Mouse (Mus musculus) kidney, postnatal 14 days (tissue): ENCODE data around the gene Abca8a.
"Not testable (repeated sequence)": the region's sequence is repeated elsewhere in the genome, so short reads cannot be mapped to it uniquely, and the experiment has no call there.

Experiments used
- DNase-seq: peaks from one replicate; pipeline ENCODE4 v3.0.0; 2022; ENCODE audit warnings: mixed read lengths

The Abca8a gene

GRCm38 (mm10) chr11:110095858-110096257 lies at the start of gene Abca8a:
Gene Abca8a (minus strand): TSS chr11:110095978.
- peak; percentile 21 for DNase-seq

DNA sequence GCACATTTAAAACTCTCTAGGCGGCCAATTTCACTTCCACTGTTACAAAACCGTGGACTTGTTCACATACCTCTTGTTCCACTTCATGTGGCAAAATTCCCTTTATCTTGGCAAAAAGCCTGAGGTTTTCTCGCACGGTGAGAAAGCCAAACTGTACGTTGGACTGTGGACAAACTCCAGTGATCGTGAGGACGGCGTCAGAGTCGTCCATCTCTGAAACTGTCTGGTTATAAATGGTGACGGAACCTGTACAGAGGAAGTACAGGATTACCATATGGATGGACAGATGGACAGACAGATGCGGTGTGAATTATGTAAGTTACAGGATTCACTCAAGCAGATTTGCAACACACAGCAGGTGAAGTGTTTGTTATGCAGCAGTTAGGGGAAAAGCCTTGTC lies 49.6 kb upstream of the Abca8a start:
- DNase-seq = peak; percentile 35

DNA sequence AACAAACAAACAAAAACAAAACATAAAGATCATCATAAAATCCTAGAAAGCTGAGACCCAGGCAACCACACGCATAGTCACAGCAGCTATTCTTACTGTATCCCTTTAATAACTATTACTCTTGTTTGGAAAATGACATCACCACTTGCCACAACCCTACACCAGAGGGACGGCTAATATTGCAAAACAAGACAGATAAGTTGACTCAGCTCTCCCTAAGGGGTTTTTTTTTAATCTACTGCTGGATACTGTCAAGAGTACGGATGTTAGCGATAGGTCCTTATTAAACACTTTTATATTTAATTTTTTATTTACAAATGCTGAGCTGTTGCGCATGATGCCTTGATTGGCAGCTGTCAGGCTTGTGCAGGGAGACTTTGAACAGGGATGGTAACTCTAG lies 35.0 kb upstream of the Abca8a start:
- no peak for DNase-seq

DNA sequence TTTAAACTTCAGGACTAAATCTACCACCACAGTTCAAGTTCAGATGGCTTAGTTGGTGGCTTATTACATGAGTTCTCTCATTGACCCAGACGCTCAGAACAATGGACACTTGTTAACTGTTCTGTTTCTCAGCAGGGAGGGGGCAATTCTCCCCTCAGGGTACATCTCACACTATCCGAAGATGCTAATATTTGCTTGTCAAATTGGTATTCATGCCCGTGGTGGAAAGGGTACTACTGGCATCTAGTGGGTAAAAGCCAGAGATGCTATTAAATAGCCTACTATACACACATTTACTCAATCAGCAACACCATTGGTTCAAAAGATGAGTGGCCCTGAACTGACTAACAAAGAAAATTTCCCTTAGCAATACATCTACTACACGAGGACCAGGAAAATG lies 15.4 kb upstream of the Abca8a start:
- DNase-seq = no peak

DNA sequence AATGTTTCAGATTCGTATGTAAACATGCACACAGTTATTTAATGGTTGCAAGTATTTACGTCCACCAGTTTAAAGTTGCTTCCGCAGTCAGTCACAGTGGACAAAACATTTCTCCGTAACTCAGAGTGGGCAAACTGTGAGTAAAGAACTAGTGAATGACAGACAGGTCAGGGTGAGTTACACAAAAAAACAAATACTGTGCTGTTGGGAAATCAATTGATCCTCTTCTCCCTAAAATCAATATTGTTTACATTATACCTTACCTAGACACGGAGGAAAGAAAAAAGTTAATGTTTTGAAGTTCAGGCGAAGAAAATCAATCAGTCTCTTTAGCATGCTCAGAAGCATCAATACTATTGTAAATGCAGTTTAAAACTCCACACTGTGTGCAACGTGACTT lies 5.7 kb upstream of the Abca8a start:
- DNase-seq = no peak

GRCm38 (mm10) chr11:110098901-110099300 lies 3.1 kb upstream of the Abca8a start:
- no peak for DNase-seq

- peak; percentile 5 for DNase-seq
Measured at GRCm38 (mm10) chr11:110097465-110097864, 1.7 kb upstream of the Abca8a start.

- no peak for DNase-seq
Measured at GRCm38 (mm10) chr11:110094846-110095380, 865 bp downstream of the Abca8a start.

DNA sequence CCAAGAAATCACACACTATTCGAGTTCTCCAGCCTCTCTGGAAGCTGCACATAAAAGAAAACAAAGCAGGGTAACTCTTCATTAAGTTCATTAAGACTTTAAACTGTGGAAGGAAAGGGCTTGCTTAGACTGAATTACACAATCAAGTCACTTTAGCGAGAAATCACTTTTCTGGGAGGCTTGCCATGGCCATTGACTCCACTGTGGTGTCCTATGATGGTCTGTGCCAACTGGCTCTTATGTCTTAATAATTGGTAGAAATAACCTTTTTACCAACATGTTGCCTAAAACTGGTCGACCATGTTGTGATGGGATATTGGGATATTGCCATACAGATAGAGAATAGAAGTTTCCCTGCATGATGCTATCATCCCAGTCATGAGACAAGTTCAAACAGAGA lies 1.5 kb downstream of the Abca8a start:
- peak; percentile 8 for DNase-seq

- DNase-seq = no peak
Measured at GRCm38 (mm10) chr11:110091328-110091727, 4.5 kb downstream of the Abca8a start.

GRCm38 (mm10) chr11:110072158-110072557 lies 23.6 kb downstream of the Abca8a start:
- DNase-seq = no peak

- no peak for DNase-seq
Measured at GRCm38 (mm10) chr11:110061032-110061431, 34.7 kb downstream of the Abca8a start.

GRCm38 (mm10) chr11:110060127-110060526 lies 35.7 kb downstream of the Abca8a start:
- DNase-seq = no peak

DNA sequence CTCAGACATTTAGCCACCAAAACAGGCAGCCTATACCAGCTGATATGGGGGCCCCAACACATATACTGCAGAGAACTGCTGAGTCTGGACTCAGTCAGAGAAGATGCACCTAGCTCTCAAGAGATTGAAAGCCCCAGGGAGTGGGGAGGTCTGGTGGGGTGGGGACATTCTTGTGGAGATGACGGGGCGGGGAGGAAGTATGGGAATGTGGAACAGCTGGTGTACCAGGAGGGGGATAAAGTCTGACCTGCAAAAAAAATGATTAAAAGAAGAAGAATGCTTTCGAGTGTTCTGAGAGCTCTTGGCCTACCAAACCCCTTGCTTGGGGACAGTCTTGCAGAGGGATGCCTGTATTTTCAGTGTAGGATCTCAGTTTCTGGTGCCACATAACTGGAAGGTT lies 42.1 kb downstream of the Abca8a start:
- DNase-seq = no peak

DNA sequence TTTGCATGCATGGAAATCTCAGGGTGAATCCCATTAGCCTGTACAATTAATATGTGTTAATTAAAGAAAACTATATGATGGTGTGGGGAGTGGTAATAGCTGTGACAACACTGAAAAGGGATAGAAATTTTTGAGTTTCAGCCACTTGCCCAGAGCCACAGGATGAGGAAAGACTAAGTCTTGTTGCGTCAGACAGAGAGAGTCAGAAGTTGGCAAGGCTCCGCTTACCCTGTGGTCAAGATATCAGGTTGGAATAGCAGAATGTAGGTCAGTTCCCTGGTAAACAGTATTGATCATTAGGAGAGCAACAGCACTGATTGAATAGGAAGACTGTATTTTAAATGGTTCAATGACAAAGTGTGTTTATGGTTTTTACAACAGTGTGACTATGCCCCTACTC lies 58.0 kb downstream of the Abca8a start:
- DNase-seq = no peak

DNA sequence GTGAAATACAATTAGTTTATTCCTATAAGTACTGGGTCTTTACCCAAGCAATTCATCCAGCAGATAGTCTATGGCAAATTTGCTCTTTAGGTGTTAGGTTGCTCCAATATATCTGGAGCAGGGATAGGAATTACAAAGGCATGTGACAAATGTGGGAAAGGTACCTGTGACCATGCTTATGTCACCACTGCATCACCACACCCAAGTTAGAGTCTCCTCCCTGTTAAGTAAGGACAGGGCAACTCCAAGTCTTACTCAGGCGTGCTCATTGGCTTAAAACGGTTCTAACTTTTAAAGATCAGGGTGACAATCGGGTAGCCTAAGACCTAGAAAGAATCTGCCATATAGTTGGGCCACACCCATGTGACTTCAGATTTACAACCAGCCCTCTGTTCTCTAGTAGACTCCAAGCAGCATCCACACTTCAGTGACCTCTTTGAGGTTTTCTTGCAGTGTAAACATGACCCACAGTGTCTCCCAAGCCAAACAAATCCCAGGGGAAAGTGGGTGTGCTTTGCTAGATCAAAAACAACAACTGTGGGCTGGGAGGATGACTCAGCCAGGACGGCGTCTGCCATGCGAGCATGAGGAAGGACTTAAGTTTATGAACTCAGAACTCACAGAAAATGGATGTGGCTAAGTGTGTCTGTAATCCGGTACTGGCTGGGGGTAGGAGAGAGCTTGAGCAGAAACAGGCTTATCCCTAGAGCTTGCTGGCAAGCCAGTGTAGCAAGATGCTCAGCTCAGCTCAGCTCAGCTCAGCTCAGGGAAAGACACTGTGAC lies 66.7 kb downstream of the Abca8a start:
- DNase-seq = peak; percentile 21

DNA sequence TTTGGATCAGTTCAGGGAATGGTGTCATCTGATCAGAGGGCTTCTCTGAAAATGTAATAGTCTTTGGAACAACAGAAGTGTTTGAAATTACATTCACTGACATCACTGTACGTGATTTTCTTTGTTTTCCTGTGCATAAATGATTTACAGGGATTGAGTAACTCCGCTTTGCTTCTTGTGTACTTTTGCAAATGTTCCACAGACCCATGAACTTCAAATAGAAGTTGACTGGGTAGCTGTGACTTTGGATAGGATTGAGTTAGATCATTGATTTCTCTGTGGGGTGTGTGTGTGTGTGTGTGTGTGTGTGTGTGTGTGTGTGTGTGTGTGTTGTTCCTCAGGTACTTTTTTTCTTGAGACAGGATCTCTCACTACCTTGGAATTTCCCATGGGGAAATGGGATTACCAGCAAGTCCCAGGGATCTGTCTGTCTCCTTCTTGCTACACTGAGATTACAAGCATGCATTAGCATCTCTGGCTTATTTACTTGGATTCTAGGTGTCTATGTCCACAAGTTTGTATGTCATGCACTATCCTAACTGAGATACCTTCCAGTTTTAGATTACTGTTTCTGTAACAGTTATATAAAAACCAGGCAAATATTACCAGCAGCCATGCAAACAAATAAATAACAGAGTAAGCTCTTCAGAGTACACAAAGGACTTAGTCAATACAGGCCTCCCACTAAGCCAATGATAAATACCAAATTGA lies 84.8 kb downstream of the Abca8a start:
- no peak for DNase-seq

DNA sequence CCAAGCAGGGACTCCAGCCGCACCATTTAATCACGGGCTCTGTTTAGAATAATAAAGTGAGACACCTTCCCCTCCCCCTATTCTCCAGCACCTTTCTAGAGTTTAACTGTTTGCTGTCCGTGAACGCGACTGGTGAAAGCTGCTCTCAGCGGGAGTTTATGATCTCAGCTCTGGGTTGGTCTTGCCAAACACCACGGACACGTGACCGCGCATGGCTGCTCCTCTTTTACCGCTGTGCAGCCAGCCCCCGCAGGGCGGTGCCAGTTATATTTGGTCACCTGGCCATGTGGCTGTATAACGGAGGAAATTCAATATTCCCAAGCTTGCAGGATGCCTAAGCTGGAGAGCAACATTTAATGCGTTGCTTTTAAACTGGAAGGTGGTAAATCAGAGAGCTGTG lies 100.2 kb downstream of the Abca8a start, which contains the start of gene Abca8b:
Abca8b (minus strand) TSS at position 222 of the 400 bp plus-strand sequence.
- peak; percentile 75 for DNase-seq

GRCm38 (mm10) chr11:109995013-109995412 lies 100.8 kb downstream of the Abca8a start:
- peak; percentile 18 for DNase-seq

DNA sequence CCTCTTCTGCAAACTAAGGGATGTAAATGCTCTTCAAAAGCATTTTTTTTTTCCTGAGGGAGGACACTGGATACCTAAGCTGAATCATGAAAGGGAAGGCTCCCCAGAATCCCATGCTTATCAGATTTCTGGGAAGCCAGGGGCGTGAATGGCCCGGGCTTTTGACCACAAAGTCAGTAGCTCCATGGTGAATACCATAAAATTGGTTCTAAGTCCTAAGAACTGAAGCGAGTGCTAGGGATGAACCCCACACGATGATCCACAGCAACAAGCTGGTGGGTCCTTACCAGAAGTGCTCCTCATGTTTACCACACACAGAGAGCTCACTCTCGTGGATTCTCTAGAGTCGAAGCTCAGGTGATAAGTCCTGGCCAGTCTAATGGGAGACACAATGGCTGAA lies 101.8 kb downstream of the Abca8a start:
- no peak for DNase-seq

DNA sequence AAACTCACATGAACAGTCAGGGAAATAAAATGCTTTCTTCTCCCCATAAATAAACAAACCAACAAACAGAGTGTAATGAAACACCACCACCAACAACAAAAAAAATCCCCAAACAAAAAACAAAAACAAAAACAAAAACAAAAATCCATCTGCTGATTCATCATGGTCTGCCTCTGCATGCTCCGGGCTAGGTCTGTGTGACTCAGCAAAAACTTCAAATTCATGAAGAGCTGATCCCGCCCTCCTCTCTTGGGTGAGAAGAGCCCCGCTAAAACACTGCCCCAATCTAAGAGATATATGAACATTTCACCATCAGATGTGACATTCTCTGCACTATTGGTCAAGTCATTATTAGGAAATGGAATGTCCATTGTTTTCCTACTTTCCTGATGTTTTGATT lies 104.5 kb downstream of the Abca8a start:
- no peak for DNase-seq

DNA sequence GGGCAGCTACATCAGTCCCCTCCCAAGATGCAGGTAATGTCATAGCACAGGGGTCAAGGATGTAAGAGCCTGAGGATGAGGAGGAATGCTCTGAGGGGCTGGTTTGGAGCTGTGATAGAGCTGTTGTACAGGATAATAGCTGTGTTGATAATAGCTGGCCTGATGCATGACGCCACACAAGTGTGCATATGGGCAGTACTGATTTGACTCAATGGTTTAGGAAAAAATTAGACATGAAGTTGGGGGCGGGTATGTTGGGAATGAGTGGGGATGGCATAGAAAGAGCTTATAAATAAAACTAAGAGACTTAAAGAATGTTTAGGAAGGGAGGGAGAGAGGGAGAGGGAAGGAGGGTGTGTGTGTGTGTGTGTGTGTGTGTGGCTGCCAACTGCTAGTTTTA lies 105.5 kb downstream of the Abca8a start:
- no peak for DNase-seq

- DNase-seq = no peak
Measured at GRCm38 (mm10) chr11:109988164-109988563, 107.6 kb downstream of the Abca8a start.

DNA sequence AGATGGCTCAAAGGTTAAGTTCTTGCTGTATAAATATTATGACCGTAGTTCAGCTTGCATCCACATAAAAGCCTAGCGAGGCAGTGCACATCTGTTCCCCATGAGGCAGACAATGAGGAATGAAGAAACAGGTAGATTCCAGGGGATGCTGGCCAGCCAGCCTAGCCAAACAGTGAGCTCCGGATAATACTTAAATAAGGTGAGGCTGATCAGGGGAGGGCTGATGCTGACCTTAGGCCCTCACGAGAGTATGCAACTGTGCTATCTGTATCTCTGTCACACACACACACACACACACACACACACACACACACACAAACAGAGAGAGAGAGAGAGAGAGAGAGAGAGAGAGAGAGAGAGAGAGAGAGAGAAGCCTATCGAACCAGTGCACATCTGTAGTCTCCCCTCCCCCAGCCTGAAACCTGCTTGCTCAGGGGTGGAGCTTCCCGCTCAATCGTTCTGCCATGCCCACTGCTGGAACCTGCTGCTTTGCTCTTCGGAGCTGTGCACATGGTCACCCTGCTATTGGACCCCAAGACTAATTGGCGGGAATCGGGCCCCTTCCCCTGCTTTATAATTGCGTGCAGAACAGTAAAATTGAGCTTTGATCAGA lies 108.2 kb downstream of the Abca8a start:
- not testable (repeated sequence) for DNase-seq
